Mouse (Mus musculus) brain, embryonic 14.5 days (tissue): Measurements from ENCODE around the gene Gsg1l.

Experiments used
- CTCF ChIP-seq: fragments of 200-500 bp; IDR thresholded peaks from 2 replicates; pipeline ENCODE4 v1.5.1; 2012; ENCODE audit warnings: inconsistent platforms, mild to moderate bottlenecking, moderate library complexity, borderline replicate concordance; ENCODE audit not compliant: insufficient read depth, insufficient read length; ENCODE audit errors: extremely low read depth
- POLR2A ChIP-seq: fragments of 200-500 bp; IDR thresholded peaks from 2 replicates; pipeline ENCODE4 v1.6.1; 2012; ENCODE audit warnings: mild to moderate bottlenecking, inconsistent platforms, borderline replicate concordance; ENCODE audit not compliant: poor library complexity, insufficient read depth, insufficient read length, severe bottlenecking; ENCODE audit errors: extremely low read depth

GRCm38 (mm10) chr7:125948973-125949372, 133.2 kb downstream of the Gsg1l start:
- TF ChIP-seq CTCF (no peak), POLR2A (no peak)
